Mouse (Mus musculus): ENCODE measurements around the gene Fbxo5.
A peak's percentile ranks its signal among the peaks of the same experiment; 100 is the strongest.

Gene Fbxo5

DNA sequence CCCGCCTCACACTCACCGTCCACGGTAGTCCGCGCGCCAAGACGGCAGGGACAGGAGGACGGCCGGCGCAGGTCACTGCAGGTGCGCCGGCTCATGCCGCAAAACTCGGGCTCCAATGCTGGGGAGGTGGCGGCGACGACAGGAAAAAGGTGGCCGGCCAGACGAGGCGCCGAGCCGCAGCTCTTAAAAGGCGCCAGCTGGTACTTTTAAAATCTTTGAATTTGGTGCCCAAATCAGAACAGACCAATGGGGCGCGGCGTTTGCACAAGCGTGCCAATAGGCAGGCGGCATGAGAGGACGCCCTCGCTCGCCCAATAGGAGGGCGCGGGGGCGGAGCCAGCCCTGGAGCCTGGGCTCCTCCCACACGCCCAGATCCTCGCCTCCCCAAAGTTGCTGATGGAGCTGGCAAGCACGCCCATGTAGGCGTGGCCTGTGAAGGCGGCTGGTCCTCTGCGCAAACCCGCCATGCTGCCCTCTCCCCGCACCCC lies at the start of gene Fbxo5:
Fbxo5 (minus strand) TSS at position 358 of the 488 bp plus-strand sequence.
- peak; percentile 99 for DNase-seq (ENCODE audit: low read depth)

DNA sequence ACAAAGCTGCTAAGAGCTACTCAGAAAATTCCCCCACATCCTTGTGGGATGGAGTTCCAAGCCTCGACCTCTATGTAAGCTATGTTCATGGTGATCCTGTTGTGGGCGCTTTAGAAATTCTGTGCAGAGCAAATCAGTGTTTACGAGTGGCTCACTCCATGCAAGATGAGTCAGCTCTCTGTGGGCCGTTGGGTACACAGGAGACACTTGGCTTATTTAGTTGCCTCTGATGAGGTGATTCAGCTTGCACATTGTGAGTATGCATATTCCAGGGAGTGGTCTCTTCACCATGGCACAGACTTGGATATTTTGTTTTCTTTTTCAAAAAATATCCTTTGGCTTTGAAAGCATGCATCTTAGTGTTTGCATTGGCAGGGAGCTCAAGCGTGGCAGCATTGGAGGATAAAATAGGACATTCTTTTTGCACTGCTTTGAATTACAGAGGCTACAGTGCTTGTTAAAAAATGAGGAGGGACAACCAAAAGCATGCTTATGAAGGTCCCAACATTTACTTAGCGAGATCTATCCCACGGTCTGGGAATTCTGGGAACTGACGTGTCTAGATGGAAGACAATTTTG lies 48.0 kb upstream of the Fbxo5 start:
- DNase-seq (ENCODE audit: low read depth), result no peak

DNA sequence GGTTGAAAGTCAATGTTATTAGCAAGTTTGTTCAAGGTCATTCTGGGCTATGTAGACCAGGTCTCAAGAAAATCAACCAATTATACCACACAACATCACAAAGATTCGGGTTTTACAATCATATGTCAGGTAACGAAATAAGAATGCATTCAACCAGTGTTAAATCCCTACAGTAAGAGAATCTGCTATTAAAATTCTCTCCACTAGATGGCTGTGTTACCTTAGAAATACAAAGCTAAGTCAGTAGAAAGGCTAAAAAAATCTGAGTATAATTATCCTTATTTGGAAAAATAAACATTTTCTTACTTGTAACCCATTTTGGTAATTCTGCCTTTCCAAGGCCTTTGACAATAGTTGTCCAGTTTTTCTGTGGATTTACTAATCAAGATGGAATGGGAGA lies 41.5 kb upstream of the Fbxo5 start:
- DNase-seq (ENCODE audit: low read depth), result peak; percentile 54

DNA sequence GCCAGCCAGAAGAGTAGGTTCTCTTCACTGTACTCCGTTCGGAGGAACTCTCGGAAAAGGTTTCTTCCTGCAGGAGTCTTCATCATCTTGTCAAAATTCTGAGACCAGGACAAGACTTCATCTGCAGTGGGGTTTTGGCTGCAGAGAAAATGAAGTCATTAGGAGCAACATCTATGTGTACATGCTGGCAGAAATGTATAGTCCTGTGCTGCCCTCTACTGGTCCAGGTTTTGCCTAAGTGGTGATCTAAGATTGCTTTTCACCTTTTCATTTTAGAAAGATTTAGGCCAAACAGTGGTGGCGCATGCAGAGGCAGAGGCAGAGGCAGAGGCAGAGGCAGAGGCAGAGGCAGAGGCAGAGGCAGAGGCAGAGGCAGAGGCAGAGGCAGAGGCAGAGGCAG lies 36.0 kb upstream of the Fbxo5 start:
- DNase-seq (ENCODE audit: low read depth), result peak; percentile 89

DNA sequence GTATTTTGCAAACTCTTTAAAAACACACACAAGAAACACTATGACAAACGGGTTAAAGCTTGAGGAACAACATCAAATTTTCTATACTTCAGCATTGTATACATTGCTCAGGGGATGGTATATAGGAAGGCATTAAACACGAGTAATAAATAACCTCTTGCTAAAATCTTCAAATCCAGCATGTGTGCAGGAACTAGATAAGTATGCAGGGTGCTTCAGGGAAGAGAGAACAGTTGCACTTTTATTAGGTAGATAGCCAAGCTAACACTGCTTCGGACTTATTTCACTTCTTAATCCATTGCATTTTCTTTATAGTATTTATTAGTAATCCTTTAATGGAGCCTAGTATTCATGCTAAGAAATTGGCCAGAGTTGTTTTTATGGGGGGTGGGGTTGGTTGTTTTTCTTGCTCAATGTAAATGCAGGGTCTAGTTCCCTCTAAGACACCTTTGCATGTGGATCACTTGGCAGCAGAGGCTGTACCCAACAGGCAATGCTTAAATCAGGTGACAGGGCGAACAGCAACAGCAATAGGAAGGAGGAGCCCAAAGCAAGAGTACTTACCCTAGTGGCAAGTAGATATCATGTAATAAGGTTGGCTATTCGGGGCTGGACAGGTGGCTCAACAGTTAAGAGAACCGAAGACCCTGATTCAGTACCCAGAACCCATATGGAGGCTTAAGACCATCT lies 21.1 kb upstream of the Fbxo5 start:
- DNase-seq (ENCODE audit: low read depth), result no peak

DNA sequence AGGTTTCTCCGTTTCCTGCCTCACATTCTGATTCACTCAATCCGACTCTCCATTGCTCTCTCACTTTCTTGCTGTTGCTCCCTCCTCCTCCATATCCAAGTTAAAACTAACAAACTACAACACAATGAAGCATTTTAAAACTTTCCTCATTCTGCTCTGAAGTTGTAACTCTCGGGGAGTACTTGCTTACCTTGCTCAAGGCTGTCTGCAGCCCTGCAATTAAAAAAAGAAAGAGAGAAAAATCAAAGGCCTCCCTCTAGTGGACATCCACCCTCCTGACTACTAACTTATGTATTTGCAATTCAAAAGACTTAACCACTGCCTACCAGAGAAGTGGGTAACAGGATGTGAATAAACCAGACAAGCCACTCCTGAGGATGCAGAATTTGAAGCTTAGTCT lies 19.4 kb upstream of the Fbxo5 start:
- DNase-seq (ENCODE audit: low read depth), result peak; percentile 92

DNA sequence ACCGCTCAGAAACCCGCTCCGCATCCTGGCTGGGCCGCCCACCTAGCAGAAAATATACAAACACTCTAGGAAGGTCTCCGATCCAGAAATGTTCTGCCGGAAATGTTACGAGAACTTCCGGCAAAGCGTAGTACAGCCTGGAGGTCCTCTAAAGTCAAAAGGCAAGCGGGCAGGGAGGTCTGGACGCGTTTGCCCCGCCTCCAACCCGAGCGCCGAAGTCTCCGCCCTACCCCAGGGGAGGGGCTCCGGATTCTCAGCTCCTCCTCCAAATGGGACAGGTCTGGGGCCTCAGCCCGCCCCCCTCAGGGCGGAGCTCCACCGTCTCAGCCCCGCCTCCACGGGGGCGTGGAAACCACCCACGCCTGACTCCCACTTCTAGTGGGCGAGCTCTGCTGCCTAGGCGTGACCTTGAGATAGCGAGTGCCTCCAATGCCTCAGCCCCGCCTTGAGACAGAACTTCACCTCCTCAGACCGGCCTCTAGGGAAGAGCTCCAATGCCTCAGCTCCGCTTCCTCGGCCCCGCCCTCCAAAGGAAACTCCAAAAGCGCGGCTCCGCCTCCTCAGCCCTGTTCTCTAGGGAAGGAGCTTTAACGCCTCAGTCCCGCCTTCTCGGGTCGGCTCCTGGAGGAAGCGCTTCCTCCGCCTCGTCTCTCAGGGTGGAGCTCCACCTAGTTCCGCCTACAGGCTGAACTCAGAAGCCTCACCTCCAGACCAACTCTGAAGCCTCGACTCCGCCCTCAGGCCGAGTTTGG lies 18.5 kb upstream of the Fbxo5 start, which contains the start of gene Mtrf1l:
Mtrf1l (minus strand) TSS at position 171 of the 752 bp plus-strand sequence.
- peak; percentile 99 for DNase-seq (ENCODE audit: low read depth)

DNA sequence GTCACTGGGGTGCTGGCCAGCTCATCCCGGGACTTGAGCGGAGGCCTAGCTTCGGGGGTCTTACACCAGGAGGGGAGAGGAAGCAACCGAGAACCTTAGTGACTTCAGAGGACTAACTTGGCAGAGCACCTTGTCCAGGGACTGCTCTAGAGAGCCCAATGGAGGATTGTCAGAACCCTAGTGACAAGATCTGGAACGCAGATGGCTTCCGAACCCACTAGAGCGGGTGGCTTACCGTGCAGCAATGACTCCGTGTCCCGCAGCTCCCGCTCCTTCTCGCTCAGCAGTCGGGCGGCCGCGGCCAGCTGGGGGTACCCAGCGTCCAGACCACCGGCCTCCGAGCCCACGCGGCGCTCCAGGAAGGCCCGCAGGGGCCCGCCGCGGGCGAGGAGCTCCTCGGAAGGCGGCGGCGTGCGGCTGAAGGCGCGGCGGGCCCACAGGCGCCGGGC lies 17.9 kb upstream of the Fbxo5 start:
- peak; percentile 36 for DNase-seq (ENCODE audit: low read depth)

DNA sequence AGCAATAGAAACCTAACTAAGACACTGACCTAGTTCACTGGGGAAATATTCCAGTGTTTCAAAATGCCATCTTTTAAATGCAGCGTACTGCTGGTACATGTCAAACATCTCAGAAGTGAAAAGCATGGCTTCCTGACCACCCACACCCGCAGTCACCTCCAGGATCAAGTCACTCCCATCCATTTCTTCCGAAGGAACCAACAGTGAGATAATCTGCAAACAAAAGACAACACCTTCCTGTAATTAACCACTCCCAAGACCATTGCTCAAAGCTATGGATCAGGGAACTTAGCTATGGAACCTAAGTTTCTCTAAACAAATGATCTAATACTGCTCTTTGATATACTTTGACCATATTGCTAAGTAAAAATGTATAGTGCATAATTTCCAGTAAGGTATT lies 13.4 kb upstream of the Fbxo5 start:
- DNase-seq (ENCODE audit: low read depth), result no peak

DNA sequence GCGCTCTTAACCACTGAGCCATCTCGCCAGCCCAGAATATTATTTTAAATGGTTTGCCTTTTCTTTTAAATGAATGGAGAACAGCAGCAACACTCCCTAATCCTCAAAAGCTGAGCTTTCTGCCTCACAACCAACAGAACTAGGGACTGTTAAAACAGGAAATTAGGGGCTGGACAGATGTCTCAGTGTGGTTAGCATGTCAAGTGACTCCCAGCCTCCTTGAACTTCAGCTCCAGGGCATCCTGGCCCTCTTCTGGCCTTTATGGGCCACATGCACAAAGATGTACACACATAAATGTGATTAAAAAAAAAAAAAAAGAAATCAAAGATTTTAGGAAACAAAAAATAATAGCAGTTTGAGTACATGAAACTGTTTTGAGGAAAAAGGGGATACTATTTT lies 10.6 kb upstream of the Fbxo5 start:
- DNase-seq (ENCODE audit: low read depth), result peak; percentile 84

DNA sequence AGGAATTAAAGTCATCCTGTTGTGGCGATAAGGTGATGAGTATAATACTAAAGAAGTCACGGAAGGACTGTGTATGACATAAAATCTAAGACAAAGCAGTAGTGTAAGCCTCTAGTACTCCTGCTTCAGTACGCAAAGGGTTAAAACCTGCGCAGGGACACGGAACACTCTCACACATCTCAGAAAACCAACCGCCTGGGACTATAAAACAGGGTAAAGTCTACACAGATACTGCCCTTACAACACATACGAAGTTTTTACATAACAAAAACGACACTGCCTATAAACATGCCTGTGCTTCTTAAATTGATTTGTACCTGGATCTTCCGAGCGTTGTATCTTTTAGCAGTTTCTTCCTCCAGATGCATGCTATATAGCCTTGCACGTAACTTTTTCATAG lies 8.3 kb upstream of the Fbxo5 start:
- no peak for DNase-seq (ENCODE audit: low read depth)

DNA sequence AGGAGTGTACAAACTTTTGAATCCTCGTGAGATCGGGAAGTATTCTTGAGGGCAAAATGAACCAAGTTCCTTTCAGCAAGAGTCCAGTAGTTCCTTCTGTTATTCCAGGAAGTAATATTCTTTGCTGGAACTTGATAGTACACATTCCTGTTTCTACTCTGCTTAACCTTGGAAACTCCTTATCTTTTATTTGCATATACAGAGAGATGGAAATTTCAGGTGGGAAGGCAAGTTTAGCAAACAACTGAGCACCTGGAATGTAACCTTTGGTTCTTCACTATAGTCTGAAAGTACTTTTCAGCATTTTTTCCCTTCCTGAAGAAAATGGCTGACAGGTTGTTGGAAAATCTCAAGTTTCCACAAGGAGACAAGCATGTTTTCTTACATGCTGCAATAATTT lies 2.3 kb upstream of the Fbxo5 start:
- no peak for DNase-seq (ENCODE audit: low read depth)

DNA sequence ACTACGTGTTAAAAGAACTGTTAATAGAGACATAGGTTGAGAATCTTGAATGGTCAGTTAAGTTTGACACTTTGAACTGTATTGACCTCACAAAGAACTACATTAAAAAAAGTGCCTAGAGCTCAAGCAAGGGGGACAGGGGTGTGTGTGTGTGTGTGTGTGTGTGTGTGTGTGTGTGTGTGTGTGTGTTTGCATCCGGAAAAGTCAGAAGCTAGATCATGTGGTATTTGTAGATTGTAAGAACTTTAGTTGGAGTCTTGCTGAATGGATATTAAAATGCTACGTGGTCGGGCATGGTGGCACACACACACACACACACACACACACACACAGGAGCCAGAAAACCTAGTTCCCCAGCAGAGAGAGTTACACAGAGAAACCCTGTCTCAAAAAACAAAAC lies 1.6 kb upstream of the Fbxo5 start:
- peak; percentile 80 for DNase-seq (ENCODE audit: low read depth)

DNA sequence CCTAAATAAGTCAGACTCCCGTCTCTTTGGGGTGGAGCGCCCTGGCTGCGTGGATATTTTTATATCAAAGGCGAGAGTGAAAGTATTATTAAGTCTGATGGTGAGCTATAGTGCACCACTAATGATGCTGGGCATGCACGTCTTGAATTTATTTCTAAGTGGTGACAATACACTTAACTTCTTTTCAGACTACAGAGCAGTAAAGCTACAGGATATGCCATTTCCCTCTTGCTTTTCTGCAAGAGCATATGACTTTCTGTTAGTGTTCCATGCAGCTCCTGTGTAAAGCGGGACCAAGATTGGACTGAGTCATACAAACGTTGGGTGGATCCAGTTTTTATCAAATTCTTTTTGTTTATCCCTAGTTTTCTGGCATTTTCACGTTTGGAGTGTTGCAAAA lies 1.0 kb upstream of the Fbxo5 start:
- peak; percentile 81 for DNase-seq (ENCODE audit: low read depth)

DNA sequence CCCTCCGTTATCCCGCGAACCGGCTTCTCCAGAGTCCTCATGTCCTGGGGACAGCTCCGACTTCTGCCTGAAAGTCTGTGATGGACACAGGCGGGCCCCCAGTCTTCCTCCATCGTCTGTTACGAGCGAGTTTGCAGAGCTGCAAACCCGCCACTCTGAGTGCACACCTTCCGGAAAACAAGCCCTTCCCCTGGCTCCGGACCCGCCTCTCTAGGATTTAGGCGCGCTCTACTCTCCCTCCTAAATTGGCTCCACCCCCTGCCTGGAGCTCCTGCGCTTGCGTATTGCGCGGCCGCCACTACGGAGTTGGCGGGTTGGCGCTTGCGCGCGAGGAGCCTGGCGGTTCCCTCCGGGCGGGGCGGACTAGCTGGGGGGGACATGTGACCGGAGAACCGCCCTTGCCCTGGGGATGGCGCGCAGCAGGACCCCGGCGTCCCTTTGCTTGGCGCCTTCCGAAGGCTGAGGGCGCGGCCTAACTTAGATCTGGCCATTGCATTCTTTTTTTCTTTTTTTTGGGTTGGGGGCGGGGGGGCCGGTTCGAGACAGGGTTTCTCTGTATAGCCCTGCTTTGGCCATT lies 419 bp upstream of the Fbxo5 start:
- DNase-seq (ENCODE audit: low read depth), result peak; percentile 98

DNA sequence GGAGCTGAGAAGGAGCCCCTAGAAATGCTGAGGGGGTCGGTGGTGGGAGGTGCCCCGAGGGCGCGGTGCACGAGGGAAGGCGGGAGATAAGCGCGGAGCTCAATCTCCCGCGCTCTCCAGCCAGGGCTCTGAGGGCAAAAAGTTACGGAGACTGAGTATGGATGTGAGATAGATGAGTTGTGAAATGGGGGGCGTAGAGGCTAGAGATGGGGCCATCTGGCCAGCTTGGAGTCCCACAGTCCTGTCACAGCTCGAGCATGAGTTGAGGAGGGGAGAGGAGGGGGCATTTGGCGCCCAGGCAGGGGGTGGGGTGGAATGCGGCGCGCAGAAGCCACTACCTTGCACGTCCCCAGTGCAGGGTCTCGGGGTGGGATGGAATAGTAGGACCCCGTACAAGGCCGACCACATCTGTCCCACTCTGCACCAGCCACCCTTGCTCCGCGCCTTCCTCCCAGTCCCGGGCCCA lies 676 bp downstream of the Fbxo5 start:
- peak; percentile 54 for DNase-seq (ENCODE audit: low read depth)

DNA sequence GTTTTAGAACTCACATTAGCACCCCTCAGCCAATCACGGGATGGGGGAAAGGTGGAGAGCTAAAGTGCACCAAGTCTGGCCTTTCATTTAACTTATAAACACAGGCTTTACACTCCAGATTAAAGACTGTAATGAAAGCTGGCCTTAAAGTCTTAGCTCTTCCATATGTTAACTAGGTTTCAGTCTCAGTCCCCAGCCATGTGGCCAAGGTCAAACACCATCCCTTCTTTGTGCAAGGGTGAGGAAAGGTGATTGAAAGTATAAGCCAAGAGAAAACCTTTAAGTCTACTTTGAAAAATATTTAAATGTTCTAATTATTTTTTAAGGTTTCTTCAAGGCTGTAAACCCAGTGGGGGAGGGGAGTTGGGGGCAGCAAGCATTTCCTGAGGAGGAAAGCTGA lies 1.7 kb downstream of the Fbxo5 start:
- DNase-seq (ENCODE audit: low read depth), result peak; percentile 24

DNA sequence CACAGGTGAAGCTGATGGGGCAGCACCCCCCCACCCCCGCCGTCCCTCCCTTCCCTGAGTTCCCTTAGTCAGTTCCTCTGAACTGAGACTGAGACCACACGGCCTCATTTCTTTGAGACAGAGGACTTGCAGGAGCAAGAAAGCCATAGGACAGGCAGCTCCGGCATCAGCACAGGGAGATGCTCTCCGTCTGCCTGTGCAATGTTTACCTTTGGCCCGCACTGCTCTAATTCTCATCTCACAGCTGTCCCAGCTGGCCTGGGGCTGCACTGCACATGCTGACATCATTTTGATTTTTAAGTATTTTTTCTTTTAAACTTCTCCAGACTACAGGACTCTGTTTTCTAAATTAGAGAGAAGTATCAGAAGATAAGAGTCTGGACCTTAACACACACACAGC lies 2.5 kb downstream of the Fbxo5 start:
- peak; percentile 44 for DNase-seq (ENCODE audit: low read depth)

DNA sequence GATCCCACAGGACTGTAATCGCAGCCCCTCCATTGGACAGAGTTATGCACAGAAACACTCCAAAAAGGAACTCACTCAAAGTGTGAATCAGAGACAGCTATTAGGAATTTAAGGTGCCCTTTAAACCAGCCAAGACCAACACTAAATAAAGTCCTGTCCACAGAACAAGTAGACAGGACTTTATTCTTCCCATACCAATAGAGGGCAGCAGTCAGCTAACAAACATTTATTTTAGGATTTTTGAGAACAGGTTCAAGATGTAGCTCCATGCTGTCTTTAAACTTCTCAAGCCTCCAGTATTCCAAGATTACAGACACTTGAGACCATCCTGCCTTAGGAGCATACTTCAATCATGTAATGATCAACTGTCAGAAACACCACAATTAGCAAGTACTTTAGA lies 4.9 kb downstream of the Fbxo5 start:
- DNase-seq (ENCODE audit: low read depth), result peak; percentile 75

DNA sequence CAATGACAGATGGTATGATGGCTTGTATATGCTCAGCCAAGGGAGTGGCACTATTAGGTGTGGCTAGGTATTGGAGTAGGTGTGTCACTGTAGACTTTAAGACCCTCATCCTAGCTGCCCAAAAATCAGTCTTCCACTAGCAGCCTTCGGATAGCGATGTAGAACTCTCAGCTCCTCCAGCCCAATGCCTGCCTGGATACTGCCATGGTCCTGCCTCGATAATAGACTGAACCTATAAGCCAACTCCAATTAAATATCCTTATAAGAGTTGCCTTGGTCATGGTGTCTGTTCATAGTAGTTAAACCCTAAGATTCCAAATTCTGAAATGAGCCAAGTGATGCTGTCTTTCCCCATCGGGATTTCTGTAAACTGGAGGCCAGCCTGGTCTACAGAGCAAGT lies 7.3 kb downstream of the Fbxo5 start:
- DNase-seq (ENCODE audit: low read depth), result peak; percentile 25

DNA sequence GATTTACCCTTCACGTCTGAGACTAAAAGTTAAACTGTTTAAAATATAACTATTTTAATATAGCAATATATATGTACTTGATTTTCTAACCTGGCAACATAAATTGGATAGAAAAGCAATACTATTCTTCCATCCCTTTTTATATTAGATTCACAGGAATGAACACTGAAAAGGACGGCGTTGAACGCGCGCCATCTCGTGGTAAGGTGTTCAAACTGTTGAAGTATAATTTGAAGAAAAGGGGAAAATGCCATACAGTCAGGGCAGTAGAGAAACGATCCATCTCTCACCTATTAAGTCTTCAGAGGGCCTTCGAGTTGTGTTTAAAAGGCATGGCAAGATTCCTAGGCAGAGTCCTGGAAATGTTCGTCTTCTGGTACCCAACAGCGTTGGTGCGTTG lies 14.7 kb downstream of the Fbxo5 start:
- DNase-seq (ENCODE audit: low read depth), result peak; percentile 52

DNA sequence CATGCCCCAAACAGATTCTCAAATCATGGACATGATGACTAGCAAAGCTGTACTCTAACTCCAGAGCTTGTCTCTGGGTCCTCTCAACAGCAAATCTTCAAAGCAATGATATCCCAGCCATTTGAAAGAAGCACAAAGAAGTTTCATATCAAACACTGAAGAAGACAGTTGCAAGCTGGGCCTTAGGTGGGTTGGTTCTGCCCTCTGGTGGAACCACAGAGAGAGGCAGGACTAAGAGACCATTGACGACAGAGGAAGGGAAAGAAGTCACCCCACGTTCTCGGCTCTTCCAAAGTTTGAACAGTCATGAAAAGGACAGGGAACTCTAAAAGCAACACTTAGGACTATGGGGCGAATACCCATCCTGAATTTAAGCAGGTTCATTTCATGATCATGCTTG lies 18.5 kb downstream of the Fbxo5 start:
- peak; percentile 69 for DNase-seq (ENCODE audit: low read depth)

All from 416B (cell line).